Mouse (Mus musculus) MEL (cell line): ENCODE measurements around the gene Fam43b. TPM values are rescaled to one million over a fixed set of nuclear protein-coding genes. Genes with fewer than 3 reads are reported as not detected.

ENCODE experiments used
- polyA plus RNA-seq, 2 experiments: library from polyadenylated mRNA; stranded (reverse) in 1 of 2; unstranded in 1 of 2; fragments of >175 nt in 1 of 2; fragments of >200 nt in 1 of 2; gene quantifications; 2 replicates each; pipeline versions ENCODE4 v1.2.1 to v1.2.4; 2012; ENCODE audit warnings: low replicate concordance in 2 of 2, low read depth in 1 of 2; ENCODE audit not compliant: insufficient read length in 2 of 2, insufficient read depth in 1 of 2, missing spikeins in 1 of 2
- total RNA-seq: library from RNA; depleted of rRNA; stranded (reverse); fragments of 300-350 nt; gene quantifications from 2 replicates; pipeline ENCODE4 v1.2.3, GENCODE M21; 2012; rRNA removed

The Fam43b gene
- total and polyA plus RNA-seq, 3 experiments, result not detected

Other genes with a start within 250 kb of the Fam43b start
- gene Hp1bp3, start 180.2 kb downstream of the Fam43b start, total RNA-seq, result 39.1 and 45.1 TPM in 2 replicates
- 10 to 100 TPM in 1 of 2 experiments, not detected in 1; 74.0 TPM for gene Hp1bp3, start 180.2 kb downstream of the Fam43b start, polyA plus RNA-seq
- 1.3 and 2.0 TPM in 2 replicates for gene Sh2d5, start 146.1 kb downstream of the Fam43b start, total RNA-seq
- 1 to 10 TPM in 1 of 2 experiments, not detected in 1; 2.8 TPM for gene Sh2d5, start 146.1 kb downstream of the Fam43b start, polyA plus RNA-seq
- 0.23 and 0.54 TPM in 2 replicates for gene Kif17, start 146.1 kb downstream of the Fam43b start, total RNA-seq
- 1 to 10 TPM in 1 of 2 experiments, not detected in 1; 2.5 TPM for gene Kif17, start 146.1 kb downstream of the Fam43b start, polyA plus RNA-seq
- gene Ddost, start 91.8 kb downstream of the Fam43b start, total RNA-seq, result 251 and 283 TPM in 2 replicates
- 100 to 1,000 TPM in 1 of 2 experiments, 10 to 100 TPM in 1; 68.9 to 402 TPM for gene Ddost, start 91.8 kb downstream of the Fam43b start, polyA plus RNA-seq
- gene Pink1, start 70.2 kb downstream of the Fam43b start, total RNA-seq, result 14.0 and 21.2 TPM in 2 replicates
- gene Pink1, start 70.2 kb downstream of the Fam43b start, polyA plus RNA-seq, result 10 to 100 TPM in 1 of 2 experiments, not detected in 1; 22.1 TPM
- gene Cda, start 28.5 kb downstream of the Fam43b start, total RNA-seq, result 10.7 and 12.4 TPM in 2 replicates
- 10 to 100 TPM in 1 of 2 experiments, not detected in 1; 26.1 TPM for gene Cda, start 28.5 kb downstream of the Fam43b start, polyA plus RNA-seq
- gene Mul1, start 38.1 kb upstream of the Fam43b start, total RNA-seq, result 26.9 and 31.9 TPM in 2 replicates
- 10 to 100 TPM in 1 of 2 experiments, not detected in 1; 31.3 TPM for gene Mul1, start 38.1 kb upstream of the Fam43b start, polyA plus RNA-seq
- not detected in 2 replicates for gene Camk2n1, start 57.8 kb upstream of the Fam43b start, total RNA-seq
- gene Camk2n1, start 57.8 kb upstream of the Fam43b start, polyA plus RNA-seq, result under 1 TPM in 1 of 2 experiments, not detected in 1; 0.10 TPM
- not detected in 2 replicates for gene Vwa5b1, start 239.4 kb upstream of the Fam43b start, total RNA-seq
- gene Vwa5b1, start 239.4 kb upstream of the Fam43b start, polyA plus RNA-seq, result not detected